Mouse (Mus musculus) urinary bladder, postnatal 14 days (tissue): Measurements from ENCODE around the gene Iqschfp.
"Not testable (repeated sequence)": the region's sequence is repeated elsewhere in the genome, so short reads cannot be mapped to it uniquely, and the experiment has no call there.

ENCODE experiments used
- DNase-seq: peaks from one replicate; pipeline ENCODE4 v3.0.0; 2021; ENCODE audit warnings: low spot score

Gene Iqschfp

DNA sequence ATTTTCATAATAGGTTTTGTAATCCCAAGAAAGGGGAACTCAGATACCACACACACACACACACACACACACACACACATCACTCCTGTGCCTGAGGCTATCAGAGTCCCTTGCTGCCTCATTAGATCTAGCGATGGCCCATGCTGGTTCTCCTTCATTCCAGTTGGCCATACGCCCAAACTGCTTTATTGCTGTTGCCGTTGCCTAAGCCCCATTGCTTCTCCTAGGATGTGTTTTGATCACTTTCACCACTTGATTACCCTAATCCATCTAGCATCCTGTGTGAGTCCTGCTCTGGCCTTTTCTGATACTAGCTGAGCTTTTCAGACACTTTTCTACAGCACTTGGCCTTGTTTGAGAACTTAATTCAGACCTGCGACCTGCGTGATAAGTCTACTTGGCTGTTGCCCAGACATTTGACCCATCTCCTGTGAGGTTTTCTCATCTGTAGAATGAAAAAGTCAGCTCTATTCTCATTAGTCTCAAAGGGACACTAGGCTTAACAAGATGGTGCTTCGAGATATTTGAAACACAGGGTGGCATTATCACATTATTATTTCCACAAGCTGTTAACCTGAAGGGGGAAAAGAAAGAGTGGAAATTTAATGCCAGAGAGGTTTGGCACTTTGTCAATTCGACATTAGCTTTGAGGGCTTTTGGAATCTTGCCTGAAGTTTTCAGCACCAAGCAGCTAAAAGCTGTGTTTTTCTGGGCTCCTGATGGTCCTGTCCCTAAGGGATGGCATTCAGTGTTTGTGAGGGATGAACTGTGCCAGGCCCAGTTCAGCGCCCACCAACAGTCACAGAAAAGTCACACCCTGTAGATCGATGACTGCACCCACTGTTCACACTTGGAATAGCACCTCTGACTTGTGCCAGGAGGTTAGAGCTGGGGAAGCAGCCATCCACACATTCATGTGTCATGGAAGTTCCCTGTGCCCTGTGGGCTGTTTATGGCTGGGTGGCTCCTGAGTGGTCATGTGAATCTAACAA is 179.7 kb downstream of the Iqschfp start:
- DNase-seq: no peak

DNA sequence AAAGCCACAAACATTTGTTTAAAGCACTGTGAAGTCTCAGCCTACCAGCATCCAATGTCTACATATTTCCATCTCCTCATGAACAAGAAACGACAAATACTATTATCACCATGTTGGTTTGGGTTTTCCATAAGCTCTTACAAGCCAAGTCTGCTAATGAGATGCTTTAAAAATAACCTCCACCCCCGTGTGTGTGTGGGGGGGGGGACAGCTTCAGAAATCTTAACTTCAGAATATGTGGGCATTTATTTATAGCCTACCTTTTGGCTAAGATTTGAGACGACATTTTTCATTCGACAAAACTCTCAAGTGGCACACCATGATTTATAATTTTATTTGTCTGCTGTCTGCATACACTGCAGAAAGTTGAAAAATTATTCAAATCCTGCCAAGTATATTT is 185.4 kb downstream of the Iqschfp start:
- no peak for DNase-seq

DNA sequence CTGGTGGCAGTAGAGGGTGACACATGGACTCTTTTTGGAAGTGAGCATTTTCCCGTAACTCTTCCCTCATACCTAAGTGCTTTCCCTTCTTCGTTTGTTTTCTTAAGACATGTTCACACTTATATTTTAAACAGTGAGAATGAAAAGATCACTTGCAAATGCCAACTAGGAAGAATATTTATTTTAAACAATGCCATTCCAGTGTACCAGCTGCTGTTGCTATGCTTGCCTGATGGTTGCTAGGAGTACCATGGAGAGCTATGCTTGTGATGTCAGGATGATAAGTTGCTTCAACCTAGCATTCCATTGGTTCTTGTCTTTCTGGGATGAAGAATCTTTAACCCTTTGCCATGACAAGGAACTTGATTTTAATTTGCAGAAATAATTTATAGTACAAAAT is 193.0 kb downstream of the Iqschfp start:
- DNase-seq: no peak

DNA sequence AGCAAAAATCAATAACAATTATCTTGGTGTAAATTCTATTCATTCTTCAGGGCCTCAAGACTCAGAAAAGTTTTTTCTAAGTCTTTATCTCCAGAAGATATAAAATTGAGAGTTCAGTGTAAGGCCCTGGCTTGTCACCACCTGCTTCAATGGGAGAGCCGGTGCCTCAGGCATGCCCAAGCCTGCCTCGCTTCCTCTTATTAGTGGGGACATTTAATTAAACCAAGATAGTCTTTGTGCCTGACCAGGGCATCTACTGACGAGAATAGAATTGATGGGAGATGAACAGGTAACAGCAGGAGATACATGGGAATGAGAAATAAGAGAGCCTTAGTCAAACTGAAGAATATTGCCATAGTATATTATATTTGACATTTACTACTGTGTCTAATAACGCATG is 200.1 kb downstream of the Iqschfp start:
- no peak for DNase-seq

DNA sequence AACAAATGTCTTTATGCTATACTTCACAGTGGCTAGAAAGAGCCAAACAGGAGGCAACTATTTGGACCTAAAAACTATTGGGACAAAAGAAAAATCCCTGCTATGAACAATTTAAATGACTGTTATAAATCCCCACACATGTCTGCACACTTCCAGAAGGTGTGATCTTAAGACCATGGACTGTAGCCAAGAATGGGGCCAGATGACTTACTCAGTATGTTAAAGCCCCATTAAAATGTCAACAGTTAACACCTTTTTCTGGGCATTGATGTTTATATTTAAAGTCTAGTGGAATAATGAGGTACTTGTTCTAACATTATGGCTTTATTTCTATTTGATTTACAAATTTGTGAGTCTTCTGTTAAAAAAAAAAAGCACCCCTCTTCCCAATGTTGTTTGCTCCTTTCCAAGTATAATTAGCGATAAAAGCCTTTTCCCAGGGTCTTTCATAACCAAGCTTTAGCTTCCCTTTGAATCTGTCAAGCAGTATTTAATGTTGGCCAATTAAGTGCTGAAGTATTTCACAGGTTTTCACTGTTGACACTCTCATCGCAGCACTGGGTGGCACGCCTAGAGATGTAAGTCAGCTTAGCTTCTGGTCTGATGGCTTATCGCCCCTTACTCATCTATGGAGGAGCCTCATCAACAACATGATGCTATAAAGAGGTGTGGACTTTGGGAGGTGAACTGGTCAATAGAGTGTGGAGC is 204.8 kb downstream of the Iqschfp start:
- no peak for DNase-seq

DNA sequence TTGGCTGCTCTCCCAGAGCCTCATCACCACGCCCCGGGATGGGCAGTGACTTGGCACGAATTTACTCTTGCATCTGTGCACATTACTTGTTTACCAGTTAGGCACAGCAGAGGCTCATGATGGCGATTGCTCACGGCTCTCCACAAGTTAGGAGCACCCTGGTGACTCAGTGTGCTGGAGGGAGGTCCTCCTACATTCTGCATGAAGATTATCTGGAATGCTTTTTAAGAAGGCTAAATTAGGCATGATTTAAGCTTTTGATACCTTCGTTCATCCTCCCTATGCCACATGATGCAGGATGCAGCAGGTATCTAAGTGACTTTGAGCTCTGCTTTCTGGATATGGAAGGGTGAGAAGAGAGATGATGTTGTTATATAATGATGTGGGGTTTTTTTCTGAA is 207.5 kb downstream of the Iqschfp start:
- DNase-seq: not testable (repeated sequence)

DNA sequence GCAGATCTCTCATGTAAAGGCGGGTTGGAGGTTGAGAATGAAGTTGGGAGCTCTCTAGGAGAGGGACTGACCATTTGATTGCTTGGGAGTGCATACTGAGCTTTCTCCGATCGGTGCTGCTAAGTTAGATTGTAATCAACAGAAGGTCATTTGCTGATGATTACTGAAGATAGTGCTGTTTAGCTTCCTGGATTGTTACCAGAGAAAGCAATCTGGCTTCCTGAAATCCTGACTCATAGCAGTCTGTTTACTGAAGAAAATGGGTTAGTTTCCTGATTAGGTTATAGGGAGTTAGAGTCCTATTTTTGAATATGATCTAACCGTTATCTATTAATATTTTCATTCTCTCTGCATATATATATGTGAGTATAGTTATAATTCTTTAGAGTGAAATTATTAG is 209.3 kb downstream of the Iqschfp start:
- DNase-seq: no peak

DNA sequence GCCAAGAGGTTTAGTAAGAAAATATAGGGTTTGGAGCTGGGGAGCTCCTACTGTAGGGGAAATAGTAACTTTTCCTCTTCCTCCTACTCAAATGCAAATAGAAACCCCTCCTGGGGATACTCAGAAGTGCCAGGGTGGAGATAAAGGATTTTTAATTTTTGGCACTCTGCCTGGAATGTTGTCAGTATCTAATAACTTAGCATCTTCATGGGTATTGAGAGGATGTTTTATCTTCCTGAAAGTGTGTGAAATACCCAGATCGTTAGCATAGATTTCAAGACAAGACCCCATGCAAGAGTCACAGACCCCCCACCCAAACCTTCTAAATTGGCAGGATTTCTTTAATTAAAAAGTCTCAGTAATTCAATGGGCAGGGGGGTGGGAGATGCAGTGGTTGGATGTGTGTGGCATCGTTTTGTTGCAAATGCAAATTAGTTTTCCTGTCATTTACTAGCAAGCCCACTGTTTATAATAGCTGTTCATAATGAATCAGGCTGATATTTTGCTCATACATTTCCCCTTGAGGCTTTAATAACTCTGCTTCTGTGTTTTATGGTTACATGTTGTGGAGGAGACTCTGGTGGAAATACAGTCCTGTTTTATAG is 213.2 kb downstream of the Iqschfp start:
- DNase-seq: no peak

DNA sequence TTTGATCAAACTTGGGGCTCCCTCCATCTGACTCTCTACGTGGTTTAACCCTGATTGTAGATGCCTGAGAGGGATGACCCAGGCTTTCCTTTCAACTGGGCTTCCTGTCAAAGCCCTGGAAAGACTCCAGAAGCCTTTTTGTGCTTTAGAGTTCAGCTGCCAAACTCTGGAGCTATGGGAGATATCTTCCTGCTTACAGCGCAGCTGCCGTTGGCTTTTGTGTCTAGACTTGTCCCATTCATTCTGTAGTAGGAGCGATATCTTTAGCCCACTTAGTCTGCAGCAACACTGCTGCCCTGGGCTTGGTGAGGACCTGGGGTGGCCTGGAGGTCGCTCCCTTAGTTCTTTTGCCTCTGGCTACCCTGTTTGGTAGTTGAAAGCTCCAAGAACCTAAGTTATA is 229.3 kb downstream of the Iqschfp start:
- DNase-seq: no peak

DNA sequence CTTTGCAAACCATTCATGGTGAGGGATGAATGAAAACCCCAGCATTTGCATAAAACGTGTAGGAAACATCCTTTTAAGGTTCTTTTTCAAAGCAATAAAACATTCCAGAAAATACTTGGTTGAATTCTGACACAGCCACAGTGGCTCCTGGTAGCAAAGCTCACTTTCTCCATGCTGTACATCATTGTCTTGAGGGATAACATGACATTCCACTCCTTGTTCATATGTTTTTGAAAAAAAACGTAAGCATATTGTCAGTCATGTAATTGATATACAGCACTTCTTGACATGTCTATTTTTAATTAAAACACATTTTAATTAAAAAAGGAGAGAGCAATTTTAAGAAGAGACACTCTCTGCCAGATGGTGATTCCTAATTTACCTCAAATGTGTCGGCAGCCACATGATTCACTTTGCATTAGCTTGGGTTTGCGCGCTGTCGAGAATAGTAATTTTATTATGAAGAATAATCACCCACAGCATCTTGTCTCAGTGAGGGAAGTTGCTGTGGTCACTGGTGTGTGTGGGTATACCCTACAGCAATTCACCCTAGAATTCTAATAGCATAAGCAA is 234.3 kb downstream of the Iqschfp start:
- DNase-seq: no peak

DNA sequence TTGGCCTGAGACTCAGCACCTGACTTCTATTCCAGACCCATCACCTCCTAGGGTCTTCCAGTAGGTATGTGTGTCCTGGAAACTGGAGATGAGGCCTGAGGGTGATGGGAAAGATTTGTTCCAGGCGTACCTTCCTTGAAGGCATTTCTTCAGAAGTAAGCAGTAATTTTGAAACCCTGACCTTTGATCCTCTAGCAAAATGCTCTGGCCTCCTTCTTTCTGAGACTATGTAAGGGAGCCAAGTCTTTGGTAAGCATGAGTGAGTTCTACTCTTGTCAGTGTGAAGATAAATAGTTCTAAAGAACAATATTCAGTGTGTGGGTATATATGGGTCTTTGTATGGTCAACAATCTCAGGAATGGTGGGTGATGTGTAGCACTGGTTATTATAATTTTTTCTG is 238.4 kb downstream of the Iqschfp start:
- no peak for DNase-seq

DNA sequence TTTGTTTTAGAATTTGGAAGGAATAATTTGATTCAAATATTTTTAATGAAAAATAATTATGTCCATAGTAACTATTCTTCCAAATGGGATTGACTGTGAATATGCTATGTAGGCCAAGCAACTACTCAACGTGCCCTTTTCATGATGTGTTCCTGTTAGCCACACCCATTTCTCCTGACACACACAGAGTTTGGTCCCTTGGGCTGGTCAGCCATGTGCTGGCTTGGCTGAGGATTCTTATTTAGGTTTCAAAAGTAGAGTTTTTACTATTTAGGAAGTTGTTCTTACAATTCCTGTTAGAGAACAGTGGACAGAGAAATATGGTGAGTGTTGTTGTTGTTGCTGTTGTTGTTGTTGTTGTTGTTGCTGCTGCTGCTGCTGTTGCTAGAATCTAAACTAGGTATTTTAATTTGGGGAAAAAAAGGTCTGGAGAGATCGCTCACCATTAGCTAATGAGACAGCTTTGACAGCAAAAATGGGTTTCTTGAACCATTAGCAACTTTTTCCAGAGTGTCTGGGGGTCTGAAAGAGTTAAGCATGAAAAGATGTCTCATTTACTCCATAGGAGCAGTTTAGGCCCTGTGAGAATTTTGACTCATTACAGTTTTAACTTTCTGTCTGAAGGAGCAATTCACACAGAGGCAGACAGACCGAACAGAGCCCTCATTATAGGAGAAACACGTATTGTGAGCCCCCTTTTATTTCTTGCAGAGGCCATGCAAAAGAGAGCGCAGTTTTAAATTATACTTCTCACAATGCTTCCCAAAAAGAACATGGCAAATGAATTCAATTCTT is 247.0 kb downstream of the Iqschfp start:
- DNase-seq: no peak

DNA sequence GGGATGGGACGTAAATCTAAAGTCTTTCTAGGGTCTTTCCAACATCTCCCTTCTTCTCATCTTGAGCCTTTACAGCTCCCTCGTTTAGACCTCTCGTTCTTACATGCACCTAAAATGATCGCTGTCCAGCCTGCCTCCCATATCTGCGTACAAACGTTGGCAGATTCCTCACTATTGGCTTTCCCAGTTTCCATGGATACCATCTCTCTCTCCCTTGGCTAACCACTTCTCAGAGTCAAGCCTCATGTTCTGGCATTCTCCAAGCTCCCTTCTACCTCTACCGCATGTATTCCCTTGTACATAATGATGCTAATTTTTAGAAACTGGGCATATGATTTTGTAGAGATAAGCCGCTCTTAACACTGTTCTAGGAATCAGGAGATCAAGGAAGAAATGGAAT is 258.7 kb downstream of the Iqschfp start:
- DNase-seq: no peak

DNA sequence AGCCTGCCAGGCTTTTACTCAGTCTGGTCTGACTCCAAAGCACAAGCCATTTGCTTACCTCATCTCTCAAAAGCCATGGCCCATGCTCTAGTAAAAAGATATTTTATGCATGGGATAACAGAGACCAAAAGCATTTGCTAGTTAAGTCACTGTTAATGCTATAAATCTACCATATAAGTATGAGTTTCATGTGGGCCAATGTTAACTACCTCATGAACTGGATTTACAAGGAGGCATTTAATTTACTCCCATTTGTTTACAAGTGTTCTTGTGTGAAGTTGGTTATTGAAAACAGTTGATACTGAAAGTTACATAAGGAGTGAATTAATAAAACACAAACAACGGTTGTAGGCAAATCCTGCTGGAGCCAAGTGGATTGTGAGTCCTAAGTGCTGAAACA is 268.1 kb downstream of the Iqschfp start:
- DNase-seq: no peak

DNA sequence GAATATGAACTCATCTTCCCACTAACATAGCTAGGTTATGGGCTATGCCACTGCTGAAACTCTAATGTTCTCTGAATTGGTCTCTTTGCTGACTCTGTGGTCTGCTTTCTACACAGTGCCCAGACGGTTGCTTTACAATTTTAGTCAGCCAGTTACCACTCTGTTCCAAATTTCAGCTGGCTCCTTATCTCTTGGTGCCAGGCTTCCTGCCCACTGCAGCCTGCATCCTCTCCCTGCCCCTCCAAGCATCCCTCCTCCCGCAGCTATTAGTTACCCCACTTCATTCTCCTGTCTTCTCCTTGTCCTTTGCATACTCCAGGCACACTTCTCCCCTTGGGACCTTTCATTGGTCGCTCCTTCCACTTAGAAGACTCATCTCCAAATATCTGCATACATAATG is 268.7 kb downstream of the Iqschfp start:
- no peak for DNase-seq

DNA sequence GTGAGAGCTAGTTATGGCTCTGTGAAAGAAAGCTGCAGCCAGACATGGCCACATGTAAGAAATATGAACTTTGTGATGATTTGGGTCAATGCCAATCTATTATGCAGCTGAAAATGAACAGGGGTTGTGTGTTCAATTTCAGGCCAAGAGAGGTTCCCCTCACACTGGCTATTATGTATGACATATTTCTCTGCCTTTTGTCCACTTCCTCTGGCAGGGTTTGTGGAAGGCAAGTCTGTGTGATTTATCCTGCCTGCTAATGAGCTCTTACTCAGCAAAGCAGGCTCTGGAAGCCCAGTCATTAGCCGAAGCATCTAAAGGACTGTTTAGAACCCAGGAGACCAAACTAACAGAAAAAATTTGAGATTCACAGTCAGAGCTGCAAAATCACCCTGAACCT is 286.2 kb downstream of the Iqschfp start:
- no peak for DNase-seq

DNA sequence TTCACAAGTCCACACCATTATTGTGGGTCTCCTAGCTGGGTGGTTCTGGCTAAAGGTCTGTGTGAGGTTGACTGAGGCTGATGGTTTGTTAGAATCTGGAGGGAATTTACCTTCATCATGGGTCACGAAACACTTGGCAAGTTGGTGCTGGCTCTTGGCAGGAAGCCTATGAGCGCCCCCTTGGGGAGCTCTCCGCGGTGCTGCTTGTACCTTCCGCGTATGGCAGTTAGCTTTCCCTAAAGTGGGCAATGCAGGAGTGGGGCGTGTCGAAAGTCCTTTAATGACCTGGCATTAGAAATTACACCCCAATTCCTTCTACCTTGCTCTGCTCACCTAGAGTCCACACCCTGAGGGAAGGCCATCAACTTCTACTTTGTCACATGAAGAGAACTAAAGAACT is 295.4 kb downstream of the Iqschfp start:
- DNase-seq: no peak

DNA sequence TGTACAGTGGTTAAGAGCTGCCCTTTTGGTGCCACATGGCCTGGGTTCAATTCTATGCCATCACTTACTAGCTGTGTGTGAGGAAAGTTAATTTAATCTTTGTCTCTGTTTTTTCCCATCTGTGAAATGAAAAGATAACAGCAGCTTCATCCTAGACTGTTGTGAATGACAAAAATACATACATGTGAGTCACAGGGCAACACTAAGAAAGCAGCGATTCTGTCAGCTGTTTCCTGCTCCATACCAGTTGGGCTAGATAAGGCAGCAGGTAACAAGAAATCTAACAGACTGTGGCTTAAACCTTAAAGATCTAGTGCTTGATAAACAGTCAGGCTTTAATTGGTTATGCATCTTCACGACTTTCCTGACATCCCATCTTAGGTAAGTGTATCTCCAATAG is 297.1 kb downstream of the Iqschfp start:
- DNase-seq: no peak

DNA sequence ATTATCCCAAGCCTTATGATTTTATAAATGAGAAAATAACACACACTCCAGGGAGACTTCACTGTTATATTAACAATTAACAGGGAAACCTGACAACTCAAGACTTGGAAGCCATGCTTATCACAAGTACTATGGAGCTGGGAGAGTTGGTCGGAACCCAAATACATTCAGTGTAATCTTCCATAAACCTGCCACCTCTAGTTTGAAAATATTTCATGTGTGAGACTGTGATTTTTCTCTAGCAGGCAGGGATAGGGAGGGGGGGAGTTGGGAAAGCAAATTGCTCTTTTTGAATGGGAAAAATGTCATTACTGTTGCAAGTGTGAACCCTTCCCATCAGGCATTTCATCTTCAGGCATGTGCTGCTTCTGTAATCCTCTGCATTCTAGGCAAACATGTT is 304.9 kb downstream of the Iqschfp start:
- no peak for DNase-seq

DNA sequence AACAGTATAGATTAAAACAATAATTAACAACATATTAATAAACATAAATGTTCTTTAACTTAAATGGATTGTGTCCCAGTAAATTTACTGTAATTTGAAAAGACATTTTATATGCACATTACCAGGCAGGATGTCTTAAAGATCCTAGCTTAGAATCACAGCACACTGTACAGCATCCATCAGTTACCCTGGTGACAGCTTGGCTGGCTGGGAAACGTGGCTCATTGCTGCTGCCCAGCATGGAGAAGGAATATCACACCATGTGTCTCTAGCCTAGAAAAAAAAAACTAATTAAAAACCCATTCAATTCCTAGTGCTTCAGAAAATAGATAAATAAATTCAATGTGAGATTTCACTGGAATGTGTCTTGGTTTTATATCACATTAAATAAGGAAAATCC is 309.2 kb downstream of the Iqschfp start:
- DNase-seq: no peak

DNA sequence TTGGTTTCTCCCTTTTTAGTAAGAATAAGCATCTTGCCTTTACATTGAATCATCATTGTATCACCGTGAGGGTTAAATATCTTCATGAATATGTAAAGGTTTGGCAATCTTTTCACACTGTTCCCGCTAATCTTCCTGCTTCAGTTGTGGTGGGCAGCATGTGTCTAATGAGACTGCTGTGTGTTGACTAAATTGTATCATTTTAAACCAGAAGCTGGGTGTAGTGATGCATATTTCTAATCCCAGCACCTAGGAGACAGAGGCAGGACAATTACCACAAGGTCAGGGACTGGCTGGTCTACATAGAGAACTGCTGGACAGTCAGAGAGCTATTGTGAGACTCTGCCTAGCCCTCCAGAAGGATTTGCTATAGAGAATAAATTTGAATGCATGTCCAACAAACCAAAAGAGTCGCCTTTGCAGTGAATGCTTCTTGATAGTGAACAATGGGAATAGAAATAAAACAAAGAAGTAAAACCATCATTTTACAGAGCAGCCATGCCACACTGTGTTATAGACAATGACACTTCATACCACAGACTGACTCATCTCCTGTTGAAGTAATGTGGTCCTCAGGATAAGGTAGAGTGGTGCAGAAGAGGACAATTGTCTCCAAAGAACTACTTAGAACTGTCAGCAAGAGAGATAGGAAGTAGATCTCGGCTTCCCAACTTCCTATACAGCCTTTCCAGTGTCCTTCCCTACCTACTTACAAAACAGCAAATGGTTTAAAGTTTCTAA is 310.3 kb downstream of the Iqschfp start:
- no peak for DNase-seq
